Mouse (Mus musculus) left cerebral cortex, postnatal 10 days (tissue): Measurements from ENCODE around the gene Grid2. TPM values are rescaled to one million over a fixed set of nuclear protein-coding genes. Genes with fewer than 3 reads are reported as not detected.

Source experiments
- DNase-seq, 2 experiments: peaks; one replicate each; pipeline ENCODE4 v3.0.0; 2021 to 2022; ENCODE audit warnings: low spot score in 2 of 2, mixed read lengths in 1 of 2; ENCODE audit errors: extremely low spot score in 1 of 2
- intact Hi-C: fragments of 180-260 bp; cut with DNase I; formaldehyde crosslinking; loops from one replicate; pipeline ENCODE4 v1.15.1; 2025
- total RNA-seq, 2 experiments: library from RNA; stranded (reverse); gene quantifications; 2 replicates each; pipeline ENCODE4 v1.2.3; 2021

The Grid2 gene
- 10 to 100 TPM; 27.7 to 27.8 TPM for total RNA-seq

DNA sequence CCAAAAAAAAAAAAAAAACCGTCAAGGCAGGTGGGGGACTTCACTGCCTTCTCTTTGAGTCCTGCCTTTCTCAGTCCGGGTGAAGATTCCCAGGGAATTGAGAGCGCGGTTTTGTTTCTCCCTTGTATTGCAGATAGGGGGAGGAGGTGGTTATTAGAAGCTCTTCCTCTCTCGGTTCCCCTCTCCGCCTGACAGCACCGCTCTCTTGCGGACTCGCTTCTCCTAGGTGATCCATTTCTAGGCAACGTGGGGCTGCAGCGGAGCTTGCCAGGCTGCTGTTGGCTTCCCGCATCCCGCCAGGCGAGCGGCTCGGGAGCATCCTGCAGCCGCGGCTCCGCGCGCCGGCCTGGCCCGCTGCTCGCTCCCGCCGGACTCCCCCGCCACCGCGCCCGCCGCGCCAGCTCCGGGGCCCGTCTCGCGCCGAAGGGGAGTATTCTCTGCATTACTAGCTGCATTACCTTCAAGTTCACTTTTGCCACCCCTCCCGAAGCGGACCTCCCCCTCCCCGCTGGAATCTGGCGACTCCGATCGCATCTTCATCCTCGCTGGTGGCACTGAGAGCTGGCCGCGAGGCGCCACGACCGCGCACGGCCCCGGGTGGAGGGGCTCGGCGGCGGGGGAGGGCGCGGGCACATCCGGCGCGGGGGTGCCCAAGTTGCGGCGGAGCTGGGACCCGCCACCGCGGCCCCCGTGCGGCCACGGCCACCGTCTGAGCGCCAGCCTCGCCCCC lies at the start of gene Grid2:
Gene Grid2, plus strand, starts transcription at position 51 of the 730 bp plus-strand sequence.
- intact Hi-C loops, result loop anchor here (10.0 kb wide), 1 partner anchor 1389 kb away; no protein-coding TSS in a partner anchor

GRCm38 (mm10) chr6:63250738-63251137 lies 4.9 kb upstream of the Grid2 start:
- intact Hi-C loops, result loop anchor here (10.0 kb wide), 1 partner anchor 1394 kb away; no protein-coding TSS in a partner anchor
- no peak for DNase-seq

More for the DNA sequence above, at the start of gene Grid2:
- peak; percentile 49 to 68 for DNase-seq

DNA sequence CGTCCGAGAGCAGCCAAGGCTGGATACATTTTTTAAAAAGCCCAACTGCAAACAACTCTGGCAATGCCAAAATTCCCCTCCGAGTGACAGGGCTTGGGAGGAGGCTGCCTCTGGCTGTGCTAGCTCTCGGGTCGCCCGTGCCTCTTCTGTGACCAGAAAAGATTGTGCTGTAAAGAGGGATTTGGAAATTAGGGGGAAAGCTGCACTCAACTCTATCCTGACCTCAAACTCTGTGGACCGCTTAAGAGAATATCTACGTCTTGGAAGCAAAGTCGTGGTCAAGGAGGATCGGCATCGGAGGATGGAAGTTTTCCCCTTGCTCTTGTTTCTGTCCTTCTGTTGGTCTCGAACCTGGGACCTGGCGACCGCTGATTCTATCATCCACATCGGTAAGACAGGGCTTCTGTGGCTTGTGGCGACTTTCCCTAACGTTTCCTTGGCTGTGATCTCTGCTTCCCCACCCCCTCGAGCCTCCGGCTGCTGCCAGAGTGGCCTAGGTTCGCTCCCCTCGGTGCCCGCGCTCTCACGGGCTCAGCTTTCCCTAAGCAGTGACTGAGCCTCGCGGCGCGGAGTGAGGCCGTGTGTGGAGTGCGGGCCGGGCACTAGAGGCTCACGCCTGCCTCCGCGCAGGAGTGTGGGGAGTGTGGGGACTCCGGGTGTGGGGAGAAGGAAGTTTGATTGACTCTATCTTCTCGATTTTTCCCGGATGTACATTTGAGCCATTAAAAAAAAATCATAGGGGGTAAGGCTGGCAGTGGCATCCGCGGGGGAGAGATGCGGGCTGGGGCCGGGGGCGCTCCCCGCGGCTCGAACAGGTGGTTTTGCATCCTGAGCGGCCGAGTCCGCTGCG lies 1.1 kb downstream of the Grid2 start:
- intact Hi-C loops, result loop anchor here (10.0 kb wide), 1 partner anchor 1388 kb away; no protein-coding TSS in a partner anchor

DNA sequence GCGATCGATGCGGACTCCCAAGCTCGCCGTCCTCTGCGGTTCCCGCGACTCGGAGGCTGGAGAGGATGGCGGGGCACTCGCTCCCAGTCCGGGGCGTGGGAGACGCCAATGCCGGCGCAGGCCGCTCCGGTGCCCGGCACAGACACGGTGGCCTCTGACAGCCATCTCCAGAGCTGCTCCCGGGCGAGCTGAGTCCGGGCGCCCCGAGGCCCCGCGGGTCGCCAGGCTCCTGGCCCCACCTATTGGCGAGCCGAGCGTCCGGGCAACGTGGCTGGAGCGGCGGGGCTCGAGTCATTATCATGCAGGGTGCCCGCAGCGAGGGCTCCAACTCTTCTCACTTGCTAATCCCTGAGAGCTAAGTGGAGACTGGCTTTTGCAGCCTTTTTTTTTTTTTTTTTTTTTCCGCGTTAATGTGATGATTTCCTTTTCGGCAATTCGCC lies 1.8 kb downstream of the Grid2 start:
- peak; percentile 46 to 67 for DNase-seq
- intact Hi-C loops, result loop anchor here (10.0 kb wide), 1 partner anchor 1387 kb away; no protein-coding TSS in a partner anchor

More for the DNA sequence above, 1.1 kb downstream of the Grid2 start:
- peak; percentile 43 to 67 for DNase-seq

DNA sequence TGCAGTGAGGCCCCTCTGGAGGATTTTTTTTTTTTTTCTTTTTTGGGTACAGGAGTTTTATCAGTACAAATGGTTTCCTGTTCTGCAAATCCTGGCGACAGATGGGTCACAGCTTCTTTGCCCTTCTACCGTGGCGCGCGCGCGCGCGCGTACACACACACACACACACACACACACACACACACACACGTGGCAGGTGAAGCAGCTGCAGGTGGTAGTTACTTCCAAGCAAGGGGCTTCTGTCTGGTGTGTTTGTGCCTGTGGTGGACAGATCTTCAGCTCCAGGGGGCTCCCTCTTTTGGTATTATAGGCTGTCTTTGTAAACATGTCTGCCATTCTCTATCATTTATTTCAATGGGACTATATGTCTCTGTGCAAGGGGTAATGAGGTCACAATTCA lies 2.2 kb downstream of the Grid2 start:
- DNase-seq, result peak in 1 of 2 experiments; percentile 19
- intact Hi-C loops, result loop anchor here (10.0 kb wide), 1 partner anchor 1387 kb away; no protein-coding TSS in a partner anchor

- intact Hi-C loops, result loop anchor here (10.0 kb wide), 1 partner anchor 1385 kb away; no protein-coding TSS in a partner anchor
- no peak for DNase-seq
Observed at GRCm38 (mm10) chr6:63259764-63260163, 4.1 kb downstream of the Grid2 start.

GRCm38 (mm10) chr6:63284419-63284818 lies 28.7 kb downstream of the Grid2 start:
- peak; percentile 17 to 51 for DNase-seq

GRCm38 (mm10) chr6:63342438-63343004 lies 86.8 kb downstream of the Grid2 start:
- no peak for DNase-seq
- intact Hi-C loops, result no loop called here

More at GRCm38 (mm10) chr6:63284419-63284818, 28.7 kb downstream of the Grid2 start:
- intact Hi-C loops, result no loop called here

GRCm38 (mm10) chr6:63347015-63347414 lies 91.3 kb downstream of the Grid2 start:
- DNase-seq, result no peak

DNA sequence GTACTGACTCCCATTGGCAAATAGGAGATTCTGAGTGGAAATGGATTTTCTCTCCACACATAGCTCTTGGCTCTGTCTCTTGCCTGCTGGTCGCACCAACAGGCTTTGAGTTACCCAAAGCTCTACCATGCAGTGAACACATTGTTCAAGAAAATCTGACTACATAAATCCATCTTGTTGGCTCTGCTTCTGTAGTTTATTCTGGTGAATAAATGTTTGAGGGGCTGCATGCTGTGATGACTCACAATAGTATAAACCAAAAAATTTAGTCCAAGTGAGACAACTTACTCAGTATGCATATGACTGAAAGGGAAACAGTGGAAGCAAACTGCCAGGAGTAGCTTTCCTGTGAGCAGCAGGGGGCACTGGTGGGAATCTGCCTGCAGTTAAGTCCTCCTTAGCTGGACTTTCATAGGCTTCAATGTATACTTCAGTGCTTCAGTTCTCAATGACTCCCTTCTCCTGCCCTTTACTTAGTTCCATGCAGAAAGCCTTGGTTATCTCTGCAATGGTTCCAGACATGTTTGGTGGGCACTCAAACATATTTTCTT lies 125.5 kb downstream of the Grid2 start:
- intact Hi-C loops, result no loop called here
- DNase-seq, result no peak

More at GRCm38 (mm10) chr6:63347015-63347414, 91.3 kb downstream of the Grid2 start:
- intact Hi-C loops, result no loop called here

DNA sequence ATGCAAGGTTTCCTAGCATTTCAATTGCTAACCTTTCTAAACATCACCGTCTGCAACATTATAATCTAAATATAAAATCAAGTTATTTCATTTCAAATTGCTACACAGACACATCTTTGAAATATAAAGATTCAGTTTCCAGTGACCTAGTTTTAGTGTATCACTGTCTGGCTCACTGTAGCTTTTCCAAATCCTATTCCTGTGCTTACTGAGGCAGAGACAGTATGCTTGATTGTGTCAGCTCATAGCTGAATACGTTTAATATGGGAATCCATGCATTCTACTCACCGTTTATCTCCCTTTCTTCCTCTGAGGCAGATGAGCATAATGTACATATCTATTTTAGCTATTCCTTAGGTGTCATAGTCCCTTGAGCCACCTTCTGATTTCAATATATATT lies 146.0 kb downstream of the Grid2 start:
- intact Hi-C loops, result no loop called here
- no peak for DNase-seq

DNA sequence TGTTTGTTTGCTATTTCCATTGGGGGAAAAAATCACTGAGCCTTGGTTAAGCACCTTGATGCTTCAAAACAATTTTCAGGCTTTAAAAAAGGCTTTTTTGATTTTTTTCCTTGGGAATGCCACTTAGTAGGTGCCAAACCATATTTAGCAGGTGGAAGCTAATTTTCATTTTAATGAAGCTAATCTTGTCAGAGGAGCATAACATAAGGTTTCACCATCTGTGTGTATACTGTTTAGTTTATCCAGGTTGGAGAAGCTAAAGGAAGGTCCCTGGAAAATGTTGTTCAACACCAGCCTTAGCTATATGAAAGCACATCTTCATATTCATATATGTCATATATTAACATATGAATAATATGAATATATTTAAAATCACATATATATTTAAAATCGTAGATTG lies 161.9 kb downstream of the Grid2 start:
- DNase-seq, result no peak
- intact Hi-C loops, result no loop called here

DNA sequence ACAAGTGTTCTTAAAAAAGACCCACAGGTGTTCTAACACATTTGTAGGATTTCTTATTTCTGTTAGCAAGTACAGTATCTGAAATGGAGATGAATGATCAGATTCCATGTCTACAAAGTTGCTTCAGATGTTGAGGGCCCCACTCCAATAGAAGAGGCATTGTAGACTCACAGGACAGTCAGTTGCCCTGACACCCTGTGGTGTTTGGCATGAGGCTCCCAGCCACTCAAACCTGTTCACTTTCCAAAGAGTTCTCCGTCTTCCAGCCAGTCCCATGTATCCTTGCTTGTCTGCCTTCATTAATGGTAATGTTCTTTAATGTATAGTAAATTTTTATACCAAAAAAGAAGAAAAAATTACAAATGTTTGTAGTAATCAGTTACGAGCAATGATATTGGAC lies 177.1 kb downstream of the Grid2 start:
- intact Hi-C loops, result no loop called here
- no peak for DNase-seq

DNA sequence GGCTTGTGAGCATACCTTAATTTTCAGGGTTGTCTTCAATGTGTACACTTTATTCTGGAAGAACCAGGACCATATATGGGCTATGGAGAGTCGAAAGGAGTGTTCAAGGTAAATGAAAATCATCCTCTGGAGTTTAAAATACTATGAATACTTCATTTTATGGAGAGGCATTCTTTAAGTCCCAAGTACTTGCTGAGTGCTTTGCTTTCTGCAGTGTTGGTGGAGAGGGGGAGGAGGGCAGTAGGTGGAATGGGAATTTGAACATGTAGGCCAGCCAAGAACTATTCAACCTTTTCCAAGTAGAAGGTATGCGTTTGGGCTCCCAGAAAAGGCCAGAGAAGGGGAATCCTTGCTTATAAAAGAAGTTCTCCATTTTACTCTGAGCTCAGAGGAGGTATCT lies 192.5 kb downstream of the Grid2 start:
- DNase-seq, result no peak
- intact Hi-C loops, result no loop called here

DNA sequence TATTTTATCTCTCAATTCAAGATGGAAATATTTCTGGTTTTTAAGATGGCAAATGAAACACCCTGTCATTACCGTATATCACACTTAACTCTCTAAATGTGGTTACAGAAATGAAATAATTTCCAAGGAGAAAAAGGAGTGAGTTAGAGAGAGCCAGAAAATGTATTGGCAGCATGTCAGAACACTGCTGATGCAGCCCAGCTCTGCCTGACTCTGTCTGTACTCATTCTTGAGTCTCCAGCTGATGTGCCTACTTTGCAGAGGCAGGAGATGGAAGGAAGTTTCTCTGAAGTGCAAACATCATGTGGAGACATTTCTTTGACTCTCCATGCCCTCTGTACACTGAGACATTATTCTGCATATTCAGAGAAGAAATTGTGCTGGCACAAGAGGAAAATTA lies 226.5 kb downstream of the Grid2 start:
- no peak for DNase-seq
- intact Hi-C loops, result no loop called here

DNA sequence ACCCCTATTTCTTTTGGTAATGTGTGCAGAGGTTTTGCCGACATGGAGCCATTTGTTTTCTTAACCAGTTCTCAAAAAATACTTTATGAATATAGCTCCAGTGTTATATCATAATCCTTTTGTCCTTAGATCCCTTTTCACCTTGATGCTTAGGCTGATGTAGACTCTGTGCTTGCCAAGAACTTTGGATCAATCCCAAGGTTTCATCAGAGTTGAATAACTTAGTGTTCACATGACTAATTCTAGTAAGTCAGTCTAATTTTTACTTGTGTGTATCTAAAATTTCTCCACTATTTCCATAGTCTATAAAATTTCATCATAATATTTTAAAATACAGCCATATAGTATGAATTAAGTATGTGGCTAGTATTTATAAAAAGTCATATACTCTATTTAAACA lies 259.3 kb downstream of the Grid2 start:
- DNase-seq, result no peak
- intact Hi-C loops, result no loop called here

- DNase-seq, result no peak
- intact Hi-C loops, result no loop called here
Observed at GRCm38 (mm10) chr6:63515957-63516356, 260.3 kb downstream of the Grid2 start.

DNA sequence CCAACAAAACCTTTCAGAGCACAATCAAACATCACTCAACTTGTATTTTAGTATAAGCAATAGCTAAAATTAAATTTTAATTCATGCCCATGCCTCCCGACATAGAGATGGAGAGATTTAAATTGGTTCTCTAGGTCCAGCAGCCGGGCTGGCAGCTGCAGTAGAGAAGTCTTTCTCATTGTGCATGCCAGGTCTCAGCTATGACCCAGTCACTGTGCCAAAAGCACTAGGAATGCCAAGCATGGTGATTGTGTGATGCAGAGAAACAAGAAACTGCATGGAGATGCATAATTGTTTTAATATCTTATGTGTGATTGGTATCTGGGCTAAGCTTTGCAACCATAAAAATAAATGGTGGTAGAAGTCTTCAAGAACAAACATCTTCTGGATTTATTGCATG lies 276.1 kb downstream of the Grid2 start:
- DNase-seq, result no peak
- intact Hi-C loops, result no loop called here

GRCm38 (mm10) chr6:63532901-63533300 lies 277.2 kb downstream of the Grid2 start:
- no peak for DNase-seq
- intact Hi-C loops, result no loop called here
